Mouse (Mus musculus) CH12.LX (cell line): Measurements from ENCODE around the gene Cd48. TPM values are rescaled to one million over a fixed set of nuclear protein-coding genes. Genes with fewer than 3 reads are reported as not detected.

Experiments
- DNase-seq: peaks from one replicate; pipeline ENCODE4 v3.0.0-alpha.2; 2013; ENCODE audit errors: extremely low read depth
- H3K27ac ChIP-seq: 2 replicates; pipeline ENCODE4 v1.5.1; 2012; ENCODE audit warnings: low read depth, mild to moderate bottlenecking, control low read depth, moderate library complexity; ENCODE audit not compliant: insufficient read depth
- H3K27me3 ChIP-seq: replicated peaks from 2 replicates; pipeline ENCODE3; 2012; ENCODE audit warnings: inconsistent platforms
- H3K36me3 ChIP-seq, 2 experiments: replicated peaks in 1 of 2; 2 replicates each; pipeline versions ENCODE3 to v1.6.1; 2012; ENCODE audit warnings: inconsistent platforms in 1 of 2, low read length in 1 of 2, mild to moderate bottlenecking in 1 of 2, mixed read lengths in 1 of 2, moderate library complexity in 1 of 2; ENCODE audit not compliant: control insufficient read depth in 1 of 2, insufficient read depth in 1 of 2
- H3K4me1 ChIP-seq, 2 experiments: 2 replicates each; pipeline ENCODE4 v1.6.1; 2012; ENCODE audit warnings: inconsistent platforms in 1 of 2, moderate library complexity in 1 of 2; ENCODE audit not compliant: insufficient read depth in 2 of 2, control insufficient read depth in 1 of 2
- H3K4me2 ChIP-seq: 2 replicates; pipeline ENCODE4 v1.6.1; 2012; ENCODE audit warnings: low read depth, mild to moderate bottlenecking, control low read depth; ENCODE audit not compliant: poor library complexity, insufficient read depth, severe bottlenecking
- H3K4me3 ChIP-seq, 3 experiments: fragments of 150-350 bp in 1 of 3; sonication (generic) in 1 of 3; replicated peaks in 1 of 3; 2 replicates each; pipeline versions ENCODE3 to v1.5.1; 2011 to 2012; ENCODE audit warnings: low read depth in 2 of 3, low read length in 2 of 3, mild to moderate bottlenecking in 2 of 3, moderate library complexity in 2 of 3, control low read depth in 1 of 3, improper control_type of control experiment in 1 of 3, inconsistent platforms in 1 of 3, mixed read lengths in 1 of 3; ENCODE audit not compliant: poor library complexity in 1 of 3
- H3K79me2 ChIP-seq: replicated peaks from 2 replicates; pipeline ENCODE4 v1.6.1; 2012; ENCODE audit warnings: mild to moderate bottlenecking, moderate library complexity; ENCODE audit not compliant: control insufficient read depth, poor library complexity, insufficient read depth, severe bottlenecking; ENCODE audit errors: extremely low read depth
- H3K9ac ChIP-seq: 2 replicates; pipeline ENCODE4 v1.6.1; 2012; ENCODE audit warnings: low read depth, mild to moderate bottlenecking, control low read depth, moderate library complexity; ENCODE audit not compliant: insufficient read depth
- H3K9me3 ChIP-seq: replicated peaks from 2 replicates; pipeline ENCODE3; 2012; ENCODE audit warnings: low read length, inconsistent platforms, mixed read lengths
- BHLHE40 ChIP-seq: IDR thresholded peaks from 2 replicates; pipeline ENCODE4 v1.6.1; 2011; ENCODE audit warnings: mild to moderate bottlenecking, low read depth, low read length, improper control_type of control experiment
- CHD1 ChIP-seq: IDR thresholded peaks from 2 replicates; pipeline ENCODE4 v1.6.1; 2012; ENCODE audit warnings: low read depth, low read length, improper control_type of control experiment, inconsistent platforms
- CHD2 ChIP-seq: IDR thresholded peaks from 2 replicates; pipeline ENCODE4 v1.6.1; 2011; ENCODE audit warnings: low read length, improper control_type of control experiment
- E2F4 ChIP-seq: IDR thresholded peaks from 2 replicates; pipeline ENCODE4 v1.6.1; 2011; ENCODE audit warnings: low read depth, low read length, improper control_type of control experiment; ENCODE audit not compliant: insufficient replicate concordance
- EP300 ChIP-seq: IDR thresholded peaks from 2 replicates; pipeline ENCODE4 v1.6.1; 2011; ENCODE audit warnings: low read length, improper control_type of control experiment
- GABPA ChIP-seq: IDR thresholded peaks from 2 replicates; pipeline ENCODE4 v1.6.1; 2012; ENCODE audit warnings: low read depth, low read length, improper control_type of control experiment, inconsistent platforms; ENCODE audit not compliant: insufficient replicate concordance
- JUN ChIP-seq: IDR thresholded peaks from 2 replicates; pipeline ENCODE4 v1.6.1; 2011; ENCODE audit warnings: low read depth, mild to moderate bottlenecking, low read length, improper control_type of control experiment, moderate library complexity; ENCODE audit not compliant: insufficient read depth
- JUND ChIP-seq: conservative IDR thresholded peaks from 2 replicates; pipeline ENCODE4 v1.6.1; 2011; ENCODE audit warnings: low read depth, low read length, improper control_type of control experiment
- KAT2A ChIP-seq: IDR thresholded peaks from 2 replicates; pipeline ENCODE4 v1.6.1; 2012; ENCODE audit warnings: low read length, improper control_type of control experiment, inconsistent platforms; ENCODE audit not compliant: insufficient replicate concordance
- MAFK ChIP-seq: IDR thresholded peaks from 2 replicates; pipeline ENCODE4 v1.6.1; 2011; ENCODE audit warnings: low read length, improper control_type of control experiment; ENCODE audit not compliant: insufficient replicate concordance
- MAX ChIP-seq: IDR thresholded peaks from 2 replicates; pipeline ENCODE4 v1.6.1; 2011; ENCODE audit warnings: low read length, improper control_type of control experiment
- MEF2A ChIP-seq: IDR thresholded peaks from 2 replicates; pipeline ENCODE4 v1.6.1; 2014; ENCODE audit warnings: low read depth, mild to moderate bottlenecking, inconsistent platforms, low read length, improper control_type of control experiment, borderline replicate concordance
- MXI1 ChIP-seq: IDR thresholded peaks from 2 replicates; pipeline ENCODE4 v1.6.1; 2011; ENCODE audit warnings: mild to moderate bottlenecking, low read depth, low read length, improper control_type of control experiment
- MYC ChIP-seq: IDR thresholded peaks from 2 replicates; pipeline ENCODE4 v1.6.1; 2011; ENCODE audit warnings: low read depth, mild to moderate bottlenecking, improper control_type of control experiment, low read length
- NRF1 ChIP-seq: IDR thresholded peaks from 2 replicates; pipeline ENCODE4 v1.6.1; 2014; ENCODE audit warnings: low read depth, mild to moderate bottlenecking, inconsistent platforms, low read length, improper control_type of control experiment, moderate library complexity
- PAX5 ChIP-seq: IDR thresholded peaks from 2 replicates; pipeline ENCODE4 v1.6.1; 2012; ENCODE audit warnings: low read length, inconsistent platforms, mixed read lengths
- POLR2A ChIP-seq: IDR thresholded peaks from 2 replicates; pipeline ENCODE4 v1.6.1; 2011; ENCODE audit warnings: low read depth, mild to moderate bottlenecking, improper control_type of control experiment, low read length
- RAD21 ChIP-seq: IDR thresholded peaks from 2 replicates; pipeline ENCODE4 v1.6.1; 2011; ENCODE audit warnings: low read depth, mild to moderate bottlenecking, low read length, improper control_type of control experiment, moderate library complexity
- RCOR1 ChIP-seq: conservative IDR thresholded peaks from 2 replicates; pipeline ENCODE4 v1.6.1; 2012; ENCODE audit warnings: low read depth, mild to moderate bottlenecking, inconsistent platforms, low read length, improper control_type of control experiment
- TBP ChIP-seq: conservative IDR thresholded peaks from 2 replicates; pipeline ENCODE4 v1.6.1; 2011; ENCODE audit warnings: low read depth, low read length, improper control_type of control experiment
- TCF12 ChIP-seq: IDR thresholded peaks from 2 replicates; pipeline ENCODE4 v1.6.1; 2014; ENCODE audit warnings: low read depth, mild to moderate bottlenecking, inconsistent platforms, low read length, improper control_type of control experiment
- ZC3H11A ChIP-seq: IDR thresholded peaks from 2 replicates; pipeline ENCODE4 v1.6.1; 2012; ENCODE audit warnings: low read depth, mild to moderate bottlenecking, inconsistent platforms, low read length, improper control_type of control experiment
- ZNF384 ChIP-seq: IDR thresholded peaks from 2 replicates; pipeline ENCODE4 v1.6.1; 2012; ENCODE audit warnings: low read depth, low read length, improper control_type of control experiment, inconsistent platforms
- dilution Hi-C: fragments of 300-500 bp; cut with MboI; formaldehyde crosslinking; loops from 2 replicates; pipeline ENCODE4 v1.14.3; 2020; ENCODE audit warnings: low sequenced_read_pairs; ENCODE audit not compliant: extremely low pct_unique_long_range_greater_than_20kb, extremely low pct_ligation_motif_present
- in situ Hi-C: fragments of 300-500 bp; cut with MboI; formaldehyde crosslinking; loops from 3 replicates; pipeline ENCODE4 v1.14.3; 2019; ENCODE audit warnings: low sequenced_read_pairs, low pct_ligation_motif_present, low pct_unique_long_range_greater_than_20kb, mixed read lengths
- polyA plus RNA-seq: library from polyadenylated mRNA; unstranded; fragments of >175 nt; gene quantifications from 2 replicates; pipeline ENCODE4 v1.2.1, GENCODE M21; 2012; ENCODE audit warnings: low read depth; ENCODE audit not compliant: insufficient read length
- total RNA-seq, 2 experiments: library from RNA; depleted of rRNA; stranded (reverse); fragments of 300-350 nt in 1 of 2; fragments of >200 nt in 1 of 2; gene quantifications; 2 replicates each; pipeline ENCODE4 v1.2.3; 2012 to 2014

Cd48 gene
- total and polyA plus RNA-seq, 3 experiments = 65.0 to 218 (median 80.3) TPM

GRCm38 (mm10) chr1:171638686-171639085 lies 43.1 kb upstream of the Cd48 start:
- no peak overlapping the region for H3K4me2 ChIP-seq
- H3K9me3 ChIP-seq = no peaks in the 10 kb centered on the region
- peaks cover 3 to 8% of the 10 kb centered on the region in 2 experiments for H3K4me1 ChIP-seq
- no peak for DNase-seq
- in situ Hi-C loops (no loop called here), dilution Hi-C loops (no loop called here)
- H3K4me3 ChIP-seq = no peak overlapping the region
- no peaks in the 10 kb centered on the region for H3K79me2 ChIP-seq
- no peak overlapping the region for H3K27ac ChIP-seq
- no peak for TF ChIP-seq ZNF384
- TF ChIP-seq RCOR1 = no peak
- no peak for TF ChIP-seq TCF12
- TF ChIP-seq KAT2A = no peak
- no peak for TF ChIP-seq GABPA
- no peak for TF ChIP-seq ZC3H11A
- no peak for TF ChIP-seq MAFK
- TF ChIP-seq NRF1 = no peak
- no peak for TF ChIP-seq TBP
- TF ChIP-seq PAX5 = no peak
- TF ChIP-seq CHD2 = no peak
- TF ChIP-seq MYC = no peak
- no peak for TF ChIP-seq CHD1
- H3K36me3 ChIP-seq = peaks cover 0 to 65% of the 10 kb centered on the region in 2 experiments
- H3K9ac ChIP-seq = no peak overlapping the region
- no peaks in the 10 kb centered on the region for H3K27me3 ChIP-seq

DNA sequence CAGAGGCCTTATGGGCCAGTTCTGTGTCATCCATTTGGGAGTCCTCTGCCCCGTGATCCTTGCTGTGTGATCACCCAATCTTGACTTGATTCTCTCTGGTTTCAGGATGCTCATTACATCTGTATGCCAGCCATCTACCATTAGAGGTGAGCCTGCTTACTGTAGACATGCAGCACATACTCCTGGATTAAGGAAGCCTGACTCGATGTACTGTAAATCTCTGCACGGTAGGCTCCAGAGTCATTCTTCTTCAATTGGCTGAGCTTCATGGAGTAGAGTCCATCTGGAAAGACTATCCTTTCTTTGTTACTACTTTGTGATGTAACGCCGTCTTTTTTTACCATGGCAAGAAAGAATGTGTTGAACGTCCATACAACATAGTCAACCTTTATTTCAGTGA lies 41.0 kb upstream of the Cd48 start:
- in situ Hi-C loops = no loop called here
- TF ChIP-seq GABPA (no peak), MEF2A (no peak), MYC (no peak), MAX (no peak), EP300 (no peak), RCOR1 (no peak), TCF12 (no peak), POLR2A (no peak), JUN (no peak), E2F4 (no peak), RAD21 (no peak), MXI1 (no peak), CHD1 (no peak), JUND (no peak), BHLHE40 (no peak)
- dilution Hi-C loops = no loop called here
- H3K27ac ChIP-seq = no peak overlapping the region
- peaks cover 8 to 24% of the 10 kb centered on the region in 2 experiments for H3K4me1 ChIP-seq
- no peaks in the 10 kb centered on the region for H3K9me3 ChIP-seq
- no peak overlapping the region for H3K4me3 ChIP-seq
- no peaks in the 10 kb centered on the region for H3K27me3 ChIP-seq
- no peak overlapping the region for H3K9ac ChIP-seq
- peaks cover 0 to 55% of the 10 kb centered on the region in 2 experiments for H3K36me3 ChIP-seq
- H3K4me2 ChIP-seq = no peak overlapping the region
- no peak for DNase-seq
- H3K79me2 ChIP-seq = no peaks in the 10 kb centered on the region
